In genomic region chr7:73809261-73809660, GRCm38 (mm10) we compare ENCODE assay signal across 10 mouse cellular contexts.
DNase-seq lines count a peak whose midpoint lies in the region; ATAC-seq and TF ChIP-seq lines count a peak whose summit lies in the region.
"Had no signal": no experiment of that assay in that cellular context is flagged by ENCODE, and none has a peak within 500 bp of the region (broad histone marks: within the 10 kb centered on the region; RNA-seq: fewer than 3 reads in every experiment).

No protein-coding gene starts in this region.

- ATAC-seq in cerebellum, adult (ENCODE audit: insufficient number of reproducible peaks, low FRiP score, low TSS enrichment) = 0 out of 2 replicates have a peak, but pooled peaks have one; percentile 10

- H3K27ac ChIP-seq in left cerebral cortex, adult 2 months = no peak overlapping the region
- H3K27ac ChIP-seq: heart, embryonic 13.5 days; liver, embryonic 15.5 days had no signal

- no peak for DNase-seq in cerebellum, adult 11 months
- no peak for DNase-seq in left cerebral cortex, adult 2 months (ENCODE audit: extremely low spot score in 1 of 2, low spot score in 2 of 2)
- DNase-seq in left cerebral cortex, adult 9 months (ENCODE audit: low spot score in 2 of 2) = no peak
- peak; percentile 30 for DNase-seq in embryo, embryonic 11 days
- DNase-seq in lung, postnatal 25 days (ENCODE audit: low spot score) = peak; percentile 44
- no peak for DNase-seq in right cerebral cortex, adult 18-20 months
- no peak for DNase-seq in c-Kit-positive CD71-positive TER-119-positive erythroid progenitor cells, embryonic 14.5 days (ENCODE audit: low spot score)

- intact Hi-C loops in left cerebral cortex, adult 2 months (cut with DNase I) = loop anchor here (5.0 kb wide), 1 partner anchor 548 kb away; no protein-coding TSS in a partner anchor

- no peak overlapping the region for H3K4me3 ChIP-seq in left cerebral cortex, adult 2 months
- H3K4me3 ChIP-seq: heart, embryonic 13.5 days; liver, embryonic 15.5 days had no signal

- TF ChIP-seq CTCF in left cerebral cortex, adult 2 months (IDR thresholded peaks at IDR 0.05) = peak; percentile 60

Comparison
In these comparisons a context has a peak if more than half of its experiments do, and no peak if none do; other contexts are left out.
1. DNase-seq: peak in embryo, embryonic 11 days (single experiment) and lung, postnatal 25 days (single experiment); none in cerebellum, adult 11 months (single experiment), left cerebral cortex, adult 2 months (0 of 2), left cerebral cortex, adult 9 months (0 of 2), right cerebral cortex, adult 18-20 months (single experiment) and c-Kit-positive CD71-positive TER-119-positive erythroid progenitor cells, embryonic 14.5 days (single experiment).